Mouse (Mus musculus): Measurements from ENCODE around the gene Chst11.

GRCm38 (mm10) chr10:83212618-83213017 is 227.3 kb downstream of the Chst11 start:
- TF ChIP-seq FLI1 (IDR thresholded peaks at IDR 0.05; ENCODE audit: low read length), result no peak
- no peak for TF ChIP-seq GATA1 (IDR thresholded peaks at IDR 0.05; ENCODE audit: borderline replicate concordance, low read length)

Data from megakaryocyte, embryonic 14.5 days (primary cell).